Mouse (Mus musculus): ENCODE measurements around the gene Ascc1. TPM values are rescaled to one million over a fixed set of nuclear protein-coding genes. Genes with fewer than 3 reads are reported as not detected.

Ascc1 gene
- 19.7 and 36.6 TPM in 2 replicates for polyA plus RNA-seq (2012; ENCODE audit: low replicate concordance)

DNA sequence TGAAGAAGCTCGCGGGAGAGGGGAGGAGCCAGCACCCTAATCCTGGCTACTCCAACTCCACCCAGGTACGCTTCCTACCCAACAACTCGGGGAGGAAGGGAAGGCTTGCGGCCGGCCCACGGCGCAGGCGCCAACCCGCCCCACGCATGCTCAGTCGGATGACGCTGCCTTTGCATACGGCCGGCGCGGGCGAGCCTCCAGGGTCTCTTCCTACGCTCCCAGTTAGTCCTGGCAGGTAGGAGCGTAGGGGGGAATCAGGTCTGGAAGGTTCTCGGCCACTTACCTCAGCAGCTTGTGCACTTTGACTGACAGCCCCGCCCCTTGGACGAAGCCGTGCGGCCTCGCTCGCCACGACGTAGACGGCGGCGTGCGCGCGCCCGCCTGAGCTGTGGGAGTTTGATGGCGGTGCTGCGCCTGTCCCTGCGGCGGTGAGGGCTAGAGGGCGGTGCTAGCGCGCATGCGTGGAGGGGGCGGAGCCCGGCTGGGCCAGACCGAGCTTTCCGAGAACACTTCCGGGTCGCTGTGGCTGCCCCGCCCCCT is at the start of gene Ascc1, which contains the start of gene Anapc16:
Gene Ascc1, plus strand, starts transcription at position 133 of the 540 bp plus-strand sequence.
Gene Anapc16, minus strand, starts transcription at position 463 of the 540 bp plus-strand sequence.

GRCm38 (mm10) chr10:60106146-60106530 is 103.5 kb downstream of the Ascc1 start, which contains the start of gene Spock2:
Gene Spock2, plus strand, starts transcription at chr10:60106219.

Other genes with a start within 250 kb of the Ascc1 start
- 52.1 and 54.6 TPM in 2 replicates for gene Dnajb12, start 123.2 kb upstream of the Ascc1 start, polyA plus RNA-seq (2012; ENCODE audit: low replicate concordance)
- gene Ddit4, start 51.0 kb upstream of the Ascc1 start, polyA plus RNA-seq (2012; ENCODE audit: low replicate concordance): 49.2 and 61.1 TPM in 2 replicates
- 37.0 and 80.3 TPM in 2 replicates for gene Anapc16, start 330 bp downstream of the Ascc1 start, polyA plus RNA-seq (2012; ENCODE audit: low replicate concordance)
- 2.5 and 3.6 TPM in 2 replicates for gene Spock2, start 103.4 kb downstream of the Ascc1 start, polyA plus RNA-seq (2012; ENCODE audit: low replicate concordance)
- gene Chst3, start 216.5 kb downstream of the Ascc1 start, polyA plus RNA-seq (2012; ENCODE audit: low replicate concordance): 125 and 176 TPM in 2 replicates